Mouse (Mus musculus): ENCODE data around the gene Tstd3. TPM values are rescaled to one million over a fixed set of nuclear protein-coding genes. Genes with fewer than 3 reads are reported as not detected.
A peak's percentile ranks its signal among the peaks of the same experiment; 100 is the strongest.

The Tstd3 gene
- total and polyA plus RNA-seq, 3 experiments = 24.6 to 51.0 (median 39.9) TPM

DNA sequence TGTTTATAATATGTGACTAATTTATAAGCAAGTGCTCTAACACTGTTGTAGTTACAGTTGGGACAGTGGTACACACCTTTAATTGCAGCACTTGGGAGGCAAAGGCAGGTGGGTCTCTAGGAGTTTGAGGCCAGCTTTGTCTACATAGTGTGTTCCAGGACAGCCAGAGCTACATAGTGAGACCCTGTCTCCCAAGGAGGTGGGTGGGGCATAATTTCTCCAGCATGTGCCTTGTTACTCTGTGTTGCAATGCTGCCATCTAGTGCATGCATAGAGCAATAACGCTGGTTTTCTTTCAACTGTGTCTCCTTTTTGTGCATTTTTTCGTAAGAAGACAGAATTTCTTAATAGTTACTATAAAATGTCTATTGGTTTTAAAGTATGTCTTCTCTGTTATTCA lies 47.0 kb upstream of the Tstd3 start:
- no peaks in the 10 kb centered on the region for H3K4me1 ChIP-seq (ENCODE audit: control insufficient read depth in 1 of 2, insufficient read depth in 2 of 2)
- in situ Hi-C loops (cut with MboI; ENCODE audit: low pct_ligation_motif_present, low pct_unique_long_range_greater_than_20kb, low sequenced_read_pairs) = no loop called here
- H3K36me3 ChIP-seq (replicated peaks in 1 of 2; ENCODE audit: control insufficient read depth in 1 of 2, insufficient read depth in 1 of 2, low read length in 1 of 2) = peaks cover 42 to 89% of the 10 kb centered on the region in 2 experiments
- H3K4me3 ChIP-seq (replicated peaks in 1 of 3; ENCODE audit: low read depth in 2 of 3, low read length in 2 of 3, poor library complexity in 1 of 3) = no peak overlapping the region
- H3K9me3 ChIP-seq (replicated peaks; ENCODE audit: low read length) = no peaks in the 10 kb centered on the region
- no peaks in the 10 kb centered on the region for H3K79me2 ChIP-seq (replicated peaks; ENCODE audit: control insufficient read depth, extremely low read depth, insufficient read depth, poor library complexity, severe bottlenecking)
- peak; percentile 61 for DNase-seq (ENCODE audit: extremely low read depth)
- H3K4me2 ChIP-seq (ENCODE audit: insufficient read depth, low read depth, poor library complexity, severe bottlenecking) = no peak overlapping the region
- dilution Hi-C loops (cut with MboI; ENCODE audit: extremely low pct_ligation_motif_present, extremely low pct_unique_long_range_greater_than_20kb, low sequenced_read_pairs) = no loop called here
- TF ChIP-seq IRF4 (IDR thresholded peaks at IDR 0.05; ENCODE audit: low read depth, low read length) = no peak
- no peak for TF ChIP-seq USF2 (conservative IDR thresholded peaks at IDR 0.05; ENCODE audit: low read depth, low read length)
- no peak for TF ChIP-seq NELFE (IDR thresholded peaks at IDR 0.05; ENCODE audit: low read depth, low read length)
- TF ChIP-seq TBP (conservative IDR thresholded peaks at IDR 0.05; ENCODE audit: low read depth, low read length) = no peak
- TF ChIP-seq POLR2A (IDR thresholded peaks at IDR 0.05; ENCODE audit: low read depth, low read length) = no peak
- TF ChIP-seq ZC3H11A (IDR thresholded peaks at IDR 0.05; ENCODE audit: low read depth, low read length) = peak; percentile 17; the same call in 1 of the 2 replicates
- no peak for TF ChIP-seq POLR2AphosphoS2 (IDR thresholded peaks at IDR 0.05; ENCODE audit: low read depth, low read length)
- peak; percentile 77 for TF ChIP-seq SMC3 (IDR thresholded peaks at IDR 0.05; ENCODE audit: low read depth, low read length)
- TF ChIP-seq BHLHE40 (IDR thresholded peaks at IDR 0.05; ENCODE audit: low read depth, low read length) = peak; percentile 69; the same call in 1 of the 2 replicates
- TF ChIP-seq E2F4 (IDR thresholded peaks at IDR 0.05; ENCODE audit: insufficient replicate concordance, low read depth, low read length) = no peak
- no peak for TF ChIP-seq HCFC1 (IDR thresholded peaks at IDR 0.05; ENCODE audit: low read depth, low read length)
- no peak for TF ChIP-seq KAT2A (IDR thresholded peaks at IDR 0.05; ENCODE audit: insufficient replicate concordance, low read length)
- peak; percentile 63; the same call in 1 of the 2 replicates for TF ChIP-seq MXI1 (IDR thresholded peaks at IDR 0.05; ENCODE audit: low read depth, low read length)
- no peak for TF ChIP-seq PAX5 (IDR thresholded peaks at IDR 0.05; ENCODE audit: low read length)
- TF ChIP-seq TCF12 (IDR thresholded peaks at IDR 0.05; ENCODE audit: low read depth, low read length) = no peak
- no peak for TF ChIP-seq USF1 (IDR thresholded peaks at IDR 0.05; ENCODE audit: low read depth, low read length)
- no peak for TF ChIP-seq MAX (IDR thresholded peaks at IDR 0.05; ENCODE audit: low read length)
- TF ChIP-seq ZNF384 (IDR thresholded peaks at IDR 0.05; ENCODE audit: low read depth, low read length) = 0 out of 2 replicates have a peak, but pooled peaks have one; percentile 8
- TF ChIP-seq GABPA (IDR thresholded peaks at IDR 0.05; ENCODE audit: insufficient replicate concordance, low read depth, low read length) = no peak
- TF ChIP-seq ETS1 (conservative IDR thresholded peaks at IDR 0.05; ENCODE audit: low read depth, low read length) = no peak
- TF ChIP-seq CHD1 (IDR thresholded peaks at IDR 0.05; ENCODE audit: low read depth, low read length) = no peak
- TF ChIP-seq ELF1 (IDR thresholded peaks at IDR 0.05; ENCODE audit: low read depth, low read length) = no peak
- no peak for TF ChIP-seq SIN3A (IDR thresholded peaks at IDR 0.05; ENCODE audit: low read length)
- TF ChIP-seq ZMIZ1 (IDR thresholded peaks at IDR 0.05; ENCODE audit: low read depth, low read length) = no peak
- TF ChIP-seq MAFK (IDR thresholded peaks at IDR 0.05; ENCODE audit: insufficient replicate concordance, low read length) = no peak
- no peak for TF ChIP-seq RCOR1 (conservative IDR thresholded peaks at IDR 0.05; ENCODE audit: low read depth, low read length)
- peak; percentile 94 for TF ChIP-seq MYC (IDR thresholded peaks at IDR 0.05; ENCODE audit: low read depth, low read length)
- TF ChIP-seq MAZ (IDR thresholded peaks at IDR 0.05; ENCODE audit: low read depth, low read length) = no peak
- TF ChIP-seq EP300 (IDR thresholded peaks at IDR 0.05; ENCODE audit: low read length) = no peak
- TF ChIP-seq JUND (conservative IDR thresholded peaks at IDR 0.05; ENCODE audit: low read depth, low read length) = no peak; the same call in 1 of the 2 replicates
- peak; percentile 91 for TF ChIP-seq RAD21 (IDR thresholded peaks at IDR 0.05; ENCODE audit: low read depth, low read length)
- TF ChIP-seq CHD2 (IDR thresholded peaks at IDR 0.05; ENCODE audit: low read length) = no peak
- no peak for TF ChIP-seq NRF1 (IDR thresholded peaks at IDR 0.05; ENCODE audit: low read depth, low read length)
- peak; percentile 56 to 91 for TF ChIP-seq CTCF (conservative IDR thresholded peaks at IDR 0.05 in 1 of 2, IDR thresholded peaks at IDR 0.05 in 1 of 2; ENCODE audit: low read depth in 2 of 2, low read length in 2 of 2)
- no peak overlapping the region for H3K9ac ChIP-seq (ENCODE audit: insufficient read depth, low read depth)
- H3K27ac ChIP-seq (ENCODE audit: insufficient read depth, low read depth) = no peak overlapping the region
- no peaks in the 10 kb centered on the region for H3K27me3 ChIP-seq (replicated peaks)
